Mouse (Mus musculus) midbrain, postnatal 0 days (tissue): ENCODE data around the gene Scly. TPM values are rescaled to one million over a fixed set of nuclear protein-coding genes. Genes with fewer than 3 reads are reported as not detected.

Source experiments
- ATAC-seq: fragments of 200-750 bp; cut with Nextera tagmentation; 2 replicates; pipeline ENCODE4 v1.8.0; 2017; ENCODE audit warnings: moderate number of reproducible peaks, mild to moderate bottlenecking, moderate TSS enrichment, moderate library complexity; ENCODE audit not compliant: low FRiP score
- DNase-seq: peaks from one replicate; pipeline ENCODE4 v3.0.0-alpha.2; 2015; ENCODE audit warnings: low spot score
- H3K27ac ChIP-seq: fragments of 300-500 bp; sonication (generic); 2 replicates; pipeline ENCODE4 v1.5.1; 2014; ENCODE audit warnings: low read depth, mild to moderate bottlenecking, low read length, mixed read lengths
- H3K27me3 ChIP-seq: fragments of 300-500 bp; sonication (generic); 2 replicates; pipeline ENCODE4 v1.6.1; 2014; ENCODE audit warnings: low read length, control low read depth, mixed read lengths; ENCODE audit not compliant: insufficient read depth
- H3K36me3 ChIP-seq: fragments of 300-500 bp; sonication (generic); 2 replicates; pipeline ENCODE4 v1.6.1; 2014; ENCODE audit warnings: low read length, control low read depth, mixed read lengths; ENCODE audit not compliant: insufficient read depth
- H3K4me1 ChIP-seq: fragments of 300-500 bp; sonication (generic); 2 replicates; pipeline ENCODE4 v1.6.1; 2014; ENCODE audit warnings: mild to moderate bottlenecking, control low read depth, antibody characterized with exemption, low read length, mixed read lengths; ENCODE audit not compliant: insufficient read depth
- H3K4me2 ChIP-seq: fragments of 300-500 bp; sonication (generic); 2 replicates; pipeline ENCODE4 v1.6.1; 2014; ENCODE audit warnings: low read depth, mild to moderate bottlenecking, low read length, mixed read lengths; ENCODE audit not compliant: poor library complexity, severe bottlenecking
- H3K4me3 ChIP-seq: fragments of 300-500 bp; sonication (generic); 2 replicates; pipeline ENCODE4 v1.5.1; 2014; ENCODE audit warnings: low read depth, mild to moderate bottlenecking, low read length, moderate library complexity
- H3K9ac ChIP-seq: fragments of 300-500 bp; sonication (generic); replicated peaks from 2 replicates; pipeline ENCODE4 v1.6.1; 2014; ENCODE audit warnings: mild to moderate bottlenecking, low read length, moderate library complexity, mixed read lengths; ENCODE audit not compliant: poor library complexity, severe bottlenecking
- H3K9me3 ChIP-seq: fragments of 300-500 bp; sonication (generic); 2 replicates; pipeline ENCODE4 v1.6.1; 2016; ENCODE audit warnings: low read length, control low read depth
- CTCF ChIP-seq: IDR thresholded peaks from 2 replicates; pipeline ENCODE4 v1.5.1; 2016; ENCODE audit warnings: antibody characterized with exemption, mild to moderate bottlenecking
- WGBS: fragments of 180-500 bp; shearing (Covaris S2); extraction: QIAGEN DNeasy Blood & Tissue Kit; methylation state at CpG from one replicate; pipeline ENCODE4 v1.1.7; 2014; 5-methylcytosine and 5-hydroxymethylcytosine counted together
- polyA plus RNA-seq: library from polyadenylated mRNA; unstranded; fragments of >200 nt; fragmentation: Nextera tagmentation; extraction: Ambion mirVana; gene quantifications from 2 replicates; pipeline ENCODE4 v1.2.1, GENCODE M21; 2015
- total RNA-seq: library from RNA; depleted of rRNA; stranded (reverse); fragments of >200 nt; gene quantifications from 2 replicates; pipeline ENCODE4 v1.2.3, GENCODE M21; 2014

The Scly gene
- total and polyA plus RNA-seq, 2 experiments from 2014 or later: 10.7 to 11.3 TPM

DNA sequence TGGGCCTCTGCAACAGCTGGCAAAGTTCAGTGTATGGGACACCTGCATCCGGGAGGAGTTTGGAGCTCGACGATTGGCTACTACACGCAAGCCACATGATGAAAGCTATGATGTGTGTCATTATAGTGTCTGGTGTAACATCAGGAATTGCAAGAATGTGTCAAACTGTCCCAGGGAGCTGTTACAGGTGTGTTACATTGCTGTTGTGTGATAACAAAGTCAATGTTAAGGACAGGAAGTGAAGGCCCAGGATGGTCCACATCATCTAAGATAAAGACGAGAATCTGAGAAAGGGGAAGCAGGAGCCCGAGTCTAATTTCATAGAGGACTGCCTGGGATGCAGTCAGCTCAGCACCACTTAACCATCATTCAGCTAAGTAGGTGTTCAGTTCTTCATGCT, 2.6 kb upstream of the Scly start:
- no peak for DNase-seq
- WGBS: 95% methylated on average over 6 of the region's 6 CpGs
- H3K4me1 ChIP-seq: peaks cover 5% of the 10 kb centered on the region

GRCm38 (mm10) chr1:91299026-91299706, 1.0 kb downstream of the Scly start:
- ATAC-seq: no peak
- 0 out of 2 replicates have a peak overlapping the region, but pooled peaks have one; percentile 29 for H3K9ac ChIP-seq
- no peaks in the 10 kb centered on the region for H3K9me3 ChIP-seq
- H3K4me2 ChIP-seq: peak overlapping the region; percentile 75
- no peaks in the 10 kb centered on the region for H3K36me3 ChIP-seq
- no peak for DNase-seq
- WGBS: 86% methylated on average over 13 of the region's 13 CpGs
- H3K4me3 ChIP-seq: peak overlapping the region; percentile 82
- H3K4me1 ChIP-seq: peaks cover 5% of the 10 kb centered on the region
- no peak overlapping the region for H3K27ac ChIP-seq
- TF ChIP-seq CTCF: no peak
- no peaks in the 10 kb centered on the region for H3K27me3 ChIP-seq

More for the DNA sequence above, 2.6 kb upstream of the Scly start:
- Histone ChIP-seq H3K9me3 (no peaks in the 10 kb centered on the region), H3K4me2 (no peak overlapping the region), H3K9ac (no peak overlapping the region), H3K27ac (no peak overlapping the region), H3K27me3 (no peaks in the 10 kb centered on the region), H3K4me3 (no peak overlapping the region), H3K36me3 (no peaks in the 10 kb centered on the region)
- no peak for TF ChIP-seq CTCF
- ATAC-seq: no peak

GRCm38 (mm10) chr1:91299707-91300426, 1.7 kb downstream of the Scly start:
- Histone ChIP-seq H3K27me3 (no peaks in the 10 kb centered on the region), H3K27ac (no peak overlapping the region), H3K4me1 (peaks cover 5% of the 10 kb centered on the region), H3K36me3 (no peaks in the 10 kb centered on the region), H3K4me3 (no peak overlapping the region), H3K9me3 (no peaks in the 10 kb centered on the region), H3K4me2 (no peak overlapping the region), H3K9ac (no peak overlapping the region)
- DNase-seq (peak; percentile 51), ATAC-seq (no peak)
- TF ChIP-seq CTCF: no peak
- 90% methylated on average over 5 of the region's 5 CpGs for WGBS

- Histone ChIP-seq H3K27ac (no peak overlapping the region), H3K27me3 (no peaks in the 10 kb centered on the region), H3K9me3 (no peaks in the 10 kb centered on the region), H3K36me3 (peaks cover 9% of the 10 kb centered on the region), H3K4me1 (peaks cover 5% of the 10 kb centered on the region), H3K4me2 (no peak overlapping the region), H3K9ac (no peak overlapping the region), H3K4me3 (no peak overlapping the region)
- DNase-seq (no peak), ATAC-seq (no peak)
- WGBS: 91% methylated on average over 3 of the region's 3 CpGs
- TF ChIP-seq CTCF: no peak
Observed at GRCm38 (mm10) chr1:91301206-91301920, 3.2 kb downstream of the Scly start.

GRCm38 (mm10) chr1:91302021-91302420, 3.9 kb downstream of the Scly start:
- Histone ChIP-seq H3K36me3 (peaks cover 10% of the 10 kb centered on the region), H3K4me3 (no peak overlapping the region), H3K27ac (no peak overlapping the region), H3K9me3 (no peaks in the 10 kb centered on the region), H3K9ac (no peak overlapping the region), H3K4me1 (peaks cover 5% of the 10 kb centered on the region), H3K4me2 (no peak overlapping the region), H3K27me3 (no peaks in the 10 kb centered on the region)
- 91% methylated on average over 3 of the region's 3 CpGs for WGBS
- DNase-seq (no peak), ATAC-seq (no peak)
- no peak for TF ChIP-seq CTCF
